Mouse (Mus musculus): ENCODE results near the gene Slc23a4.

The Slc23a4 gene

GRCm38 (mm10) chr6:34988081-34988761 lies at the start of gene Slc23a4:
Gene Slc23a4 (minus strand): TSS chr6:34988404.
- DNase-seq (ENCODE audit: low read depth): no peak

GRCm38 (mm10) chr6:35033341-35033740 lies 45.1 kb upstream of the Slc23a4 start:
- no peak for DNase-seq (ENCODE audit: low read depth)

GRCm38 (mm10) chr6:35032704-35033103 lies 44.5 kb upstream of the Slc23a4 start:
- DNase-seq (ENCODE audit: low read depth): no peak

- no peak for DNase-seq (ENCODE audit: low read depth)
Measured at GRCm38 (mm10) chr6:35030811-35031210, 42.6 kb upstream of the Slc23a4 start.

GRCm38 (mm10) chr6:35030226-35030625 lies 42.0 kb upstream of the Slc23a4 start:
- DNase-seq (ENCODE audit: low read depth): no peak

GRCm38 (mm10) chr6:35028023-35028422 lies 39.8 kb upstream of the Slc23a4 start:
- DNase-seq (ENCODE audit: low read depth): no peak

GRCm38 (mm10) chr6:35027257-35027656 lies 39.1 kb upstream of the Slc23a4 start:
- no peak for DNase-seq (ENCODE audit: low read depth)

GRCm38 (mm10) chr6:35016624-35017023 lies 28.4 kb upstream of the Slc23a4 start:
- no peak for DNase-seq (ENCODE audit: low read depth)

- no peak for DNase-seq (ENCODE audit: low read depth)
Measured at GRCm38 (mm10) chr6:35011953-35012352, 23.7 kb upstream of the Slc23a4 start.

GRCm38 (mm10) chr6:35010705-35011104 lies 22.5 kb upstream of the Slc23a4 start:
- no peak for DNase-seq (ENCODE audit: low read depth)

- DNase-seq (ENCODE audit: low read depth): no peak
Measured at GRCm38 (mm10) chr6:35002261-35002669, 14.1 kb upstream of the Slc23a4 start.

GRCm38 (mm10) chr6:34999101-34999500 lies 10.9 kb upstream of the Slc23a4 start:
- DNase-seq (ENCODE audit: low read depth): no peak

GRCm38 (mm10) chr6:34996496-34996895 lies 8.3 kb upstream of the Slc23a4 start:
- no peak for DNase-seq (ENCODE audit: low read depth)

- peak; percentile 81 for DNase-seq (ENCODE audit: low read depth)
Measured at GRCm38 (mm10) chr6:34995265-34995681, 7.1 kb upstream of the Slc23a4 start.

GRCm38 (mm10) chr6:34994692-34995091 lies 6.5 kb upstream of the Slc23a4 start:
- DNase-seq (ENCODE audit: low read depth): peak; percentile 16

GRCm38 (mm10) chr6:34989263-34989662 lies 1.1 kb upstream of the Slc23a4 start:
- DNase-seq (ENCODE audit: low read depth): no peak

- DNase-seq (ENCODE audit: low read depth): no peak
Measured at GRCm38 (mm10) chr6:34987085-34987645, 1.0 kb downstream of the Slc23a4 start.

- DNase-seq (ENCODE audit: low read depth): no peak
Measured at GRCm38 (mm10) chr6:34980661-34981060, 7.5 kb downstream of the Slc23a4 start.

GRCm38 (mm10) chr6:34979291-34979690 lies 8.9 kb downstream of the Slc23a4 start:
- DNase-seq (ENCODE audit: low read depth): no peak

GRCm38 (mm10) chr6:34971181-34971580 lies 17.0 kb downstream of the Slc23a4 start:
- DNase-seq (ENCODE audit: low read depth): no peak

GRCm38 (mm10) chr6:34965819-34966539 lies 22.2 kb downstream of the Slc23a4 start:
- no peak for DNase-seq (ENCODE audit: low read depth)

- DNase-seq (ENCODE audit: low read depth): no peak
Measured at GRCm38 (mm10) chr6:34964550-34964949, 23.7 kb downstream of the Slc23a4 start.

GRCm38 (mm10) chr6:34959131-34959530 lies 29.1 kb downstream of the Slc23a4 start:
- no peak for DNase-seq (ENCODE audit: low read depth)
